Mouse (Mus musculus) left cerebral cortex, adult 11 months (tissue): ENCODE data around the gene Eif4e3.

Source experiments
- DNase-seq: peaks from one replicate; pipeline ENCODE4 v3.0.0; 2022; ENCODE audit warnings: low spot score

Eif4e3 gene

DNA sequence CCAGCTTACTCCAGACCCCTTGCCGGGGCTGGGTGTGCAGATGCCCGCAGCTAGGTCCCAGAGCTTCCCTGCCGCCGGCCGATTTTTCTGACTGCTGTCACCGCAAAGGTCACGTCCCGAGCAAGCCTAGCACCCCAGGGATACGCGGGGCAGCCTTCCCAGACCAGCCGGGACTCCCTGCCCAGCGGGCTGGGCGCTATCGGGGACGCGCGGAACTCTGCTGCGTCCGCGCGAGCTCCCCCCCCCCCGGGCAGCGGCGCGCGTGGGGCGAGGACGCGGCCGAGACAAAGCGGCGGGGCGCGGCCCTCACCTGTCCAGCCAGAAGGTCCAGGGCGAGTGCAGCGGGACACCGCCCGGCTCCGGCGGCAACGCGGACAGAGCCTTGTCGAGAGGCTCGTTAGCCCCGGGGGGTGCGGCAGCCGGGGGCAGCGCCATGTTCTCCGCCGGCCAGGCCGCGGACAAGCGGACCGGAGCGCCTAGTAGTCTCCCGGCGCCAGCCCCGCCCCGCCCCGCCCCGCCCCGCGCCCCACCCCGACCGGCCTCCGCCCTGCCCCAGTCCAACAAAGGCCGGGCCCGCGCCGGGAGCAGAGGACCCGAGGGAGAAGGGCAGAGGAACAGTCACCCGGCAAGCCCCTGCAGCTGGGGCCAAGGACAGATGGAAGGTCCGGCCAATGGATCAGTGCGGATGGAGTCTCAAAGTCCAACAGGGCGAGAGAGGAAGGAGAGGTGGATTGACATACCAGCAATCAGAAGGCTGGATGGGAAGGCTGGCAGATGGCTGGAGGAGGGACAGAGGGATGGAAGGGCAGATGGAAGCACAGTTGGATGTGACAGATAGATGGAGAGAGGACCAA, at the start of gene Eif4e3, which contains the start of gene Gm20696:
Gene Eif4e3, minus strand, starts transcription at position 454 of the 854 bp plus-strand sequence.
Gene Gm20696, minus strand, starts transcription at position 480 of the 854 bp plus-strand sequence.
- DNase-seq, result no peak

DNA sequence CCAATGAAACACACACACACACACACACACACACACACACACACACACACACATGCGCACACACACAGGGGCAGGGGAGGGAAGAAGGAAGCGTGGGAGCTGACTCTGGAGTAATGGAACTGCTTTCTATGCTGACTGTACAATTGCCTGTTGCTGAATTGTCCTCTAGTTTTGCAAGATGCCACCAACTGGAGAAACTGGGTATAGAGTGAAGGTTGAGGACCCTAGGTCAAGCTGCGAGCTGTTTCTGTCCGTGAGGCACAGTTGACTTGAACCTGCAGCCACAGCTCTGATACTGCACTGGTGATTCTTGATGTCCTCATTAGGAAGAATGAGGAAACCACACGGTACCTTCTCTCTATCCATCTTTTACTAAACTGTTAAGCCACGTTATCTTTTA, 49.3 kb upstream of the Eif4e3 start:
- DNase-seq, result no peak

DNA sequence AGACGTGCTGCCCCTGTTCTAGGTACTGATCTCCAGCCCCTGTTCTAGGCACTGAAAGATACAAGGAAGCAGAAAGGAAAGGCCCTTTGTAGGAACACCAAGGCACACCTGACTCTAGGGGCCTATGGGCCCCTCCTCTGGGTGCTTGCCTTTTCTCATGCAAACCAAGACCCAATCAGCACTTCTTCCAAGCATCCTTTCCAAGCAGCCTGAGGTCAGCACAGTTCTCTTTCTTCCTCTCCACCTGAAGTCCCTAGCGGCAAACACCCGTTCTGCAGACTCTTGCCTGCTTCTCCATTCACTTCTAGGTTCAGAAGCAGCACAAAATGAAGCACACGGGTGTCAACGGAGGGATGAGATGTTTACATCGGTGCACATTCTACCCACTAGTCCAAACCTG, 48.6 kb upstream of the Eif4e3 start:
- no peak for DNase-seq

DNA sequence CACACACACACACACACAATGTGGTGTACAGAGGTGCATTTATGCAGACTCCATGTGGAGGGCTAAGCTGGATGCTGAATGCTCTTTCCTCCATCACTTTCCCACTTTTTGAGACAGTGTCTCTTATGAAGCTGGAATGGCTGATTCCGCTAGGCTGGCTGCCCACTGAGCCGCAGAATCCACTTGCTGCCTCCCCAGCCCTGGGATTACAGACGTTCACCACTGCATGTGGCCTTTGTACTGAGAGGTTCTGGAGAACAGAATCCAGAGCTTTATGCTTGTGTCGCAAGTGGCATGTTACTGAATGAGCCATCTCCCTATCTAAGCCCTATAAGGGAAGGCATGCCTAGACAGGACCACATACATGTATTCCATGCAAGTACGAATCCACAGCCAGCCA, 46.7 kb upstream of the Eif4e3 start:
- DNase-seq, result no peak

DNA sequence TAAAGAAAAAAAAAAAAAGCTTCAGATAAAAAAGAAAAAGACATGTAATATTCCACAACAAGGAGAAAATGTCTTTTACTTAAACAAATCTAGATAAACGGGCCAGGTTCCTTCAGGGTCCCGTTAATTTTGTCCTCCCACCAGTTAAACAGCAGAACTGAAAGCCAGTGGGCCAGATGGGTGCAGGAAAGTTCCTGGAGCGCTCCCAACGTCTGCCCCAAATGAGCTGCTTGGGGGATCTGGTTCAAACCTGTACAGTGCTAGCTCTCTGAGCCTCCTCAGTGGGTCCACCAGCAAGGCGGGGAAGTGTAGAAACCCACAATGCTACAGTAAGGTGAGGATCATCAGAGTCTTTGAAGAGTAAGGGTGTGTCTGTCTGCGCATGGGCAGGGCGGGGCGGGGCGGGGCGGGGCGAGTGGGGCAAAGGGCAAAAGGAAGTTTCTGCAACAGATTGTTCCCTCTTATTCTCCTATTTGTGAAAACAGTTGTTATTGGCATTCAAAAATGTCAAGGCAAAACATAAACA, 45.1 kb upstream of the Eif4e3 start:
- DNase-seq, result no peak

DNA sequence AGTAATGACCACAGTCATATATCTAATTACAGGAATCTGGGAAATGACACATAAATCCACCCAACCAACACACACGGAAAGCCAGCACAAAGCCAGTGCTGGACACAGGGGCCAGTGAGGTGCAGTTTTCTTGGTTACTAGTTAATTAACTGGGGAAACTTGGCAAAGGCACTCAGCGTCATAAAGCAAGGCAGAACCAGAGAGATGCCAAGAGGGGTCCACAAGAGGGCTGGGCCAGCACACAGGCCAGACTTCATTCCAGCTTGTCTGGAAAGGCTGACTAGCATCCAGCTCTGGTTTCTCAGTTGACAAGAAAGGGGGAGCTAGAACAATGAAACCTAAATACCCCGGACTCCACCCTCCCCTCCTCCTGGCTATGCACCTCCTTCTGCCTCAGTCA, 33.9 kb upstream of the Eif4e3 start:
- DNase-seq, result no peak

DNA sequence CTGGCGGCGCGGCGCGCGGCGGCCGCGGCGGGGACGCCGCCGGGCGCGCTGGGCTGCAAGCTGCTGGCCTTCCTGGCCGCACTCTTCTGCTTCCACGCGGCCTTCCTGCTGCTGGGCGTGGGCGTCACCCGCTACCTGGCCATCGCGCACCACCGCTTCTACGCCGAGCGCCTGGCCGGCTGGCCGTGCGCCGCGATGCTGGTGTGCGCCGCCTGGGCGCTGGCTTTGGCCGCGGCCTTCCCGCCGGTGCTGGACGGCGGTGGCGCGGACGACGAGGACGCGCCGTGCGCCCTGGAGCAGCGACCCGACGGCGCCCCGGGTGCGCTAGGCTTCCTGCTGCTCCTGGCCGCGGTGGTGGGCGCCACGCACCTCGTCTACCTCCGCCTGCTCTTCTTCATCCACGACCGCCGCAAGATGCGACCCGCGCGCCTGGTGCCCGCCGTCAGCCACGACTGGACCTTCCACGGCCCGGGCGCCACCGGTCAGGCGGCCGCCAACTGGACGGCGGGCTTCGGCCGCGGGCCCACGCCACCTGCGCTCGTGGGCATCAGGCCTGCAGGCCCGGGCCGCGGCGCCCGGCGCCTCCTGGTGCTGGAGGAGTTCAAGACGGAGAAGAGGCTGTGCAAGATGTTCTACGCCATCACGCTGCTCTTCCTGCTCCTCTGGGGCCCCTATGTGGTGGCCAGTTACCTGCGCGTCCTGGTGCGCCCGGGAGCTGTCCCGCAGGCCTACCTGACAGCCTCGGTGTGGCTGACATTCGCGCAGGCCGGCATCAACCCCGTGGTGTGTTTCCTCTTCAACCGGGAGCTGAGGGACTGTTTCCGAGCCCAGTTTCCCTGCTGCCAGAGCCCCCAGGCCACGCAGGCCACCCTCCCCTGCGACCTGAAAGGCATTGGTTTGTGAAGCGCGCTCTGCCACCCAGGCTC, 26.6 kb upstream of the Eif4e3 start:
- no peak for DNase-seq

DNA sequence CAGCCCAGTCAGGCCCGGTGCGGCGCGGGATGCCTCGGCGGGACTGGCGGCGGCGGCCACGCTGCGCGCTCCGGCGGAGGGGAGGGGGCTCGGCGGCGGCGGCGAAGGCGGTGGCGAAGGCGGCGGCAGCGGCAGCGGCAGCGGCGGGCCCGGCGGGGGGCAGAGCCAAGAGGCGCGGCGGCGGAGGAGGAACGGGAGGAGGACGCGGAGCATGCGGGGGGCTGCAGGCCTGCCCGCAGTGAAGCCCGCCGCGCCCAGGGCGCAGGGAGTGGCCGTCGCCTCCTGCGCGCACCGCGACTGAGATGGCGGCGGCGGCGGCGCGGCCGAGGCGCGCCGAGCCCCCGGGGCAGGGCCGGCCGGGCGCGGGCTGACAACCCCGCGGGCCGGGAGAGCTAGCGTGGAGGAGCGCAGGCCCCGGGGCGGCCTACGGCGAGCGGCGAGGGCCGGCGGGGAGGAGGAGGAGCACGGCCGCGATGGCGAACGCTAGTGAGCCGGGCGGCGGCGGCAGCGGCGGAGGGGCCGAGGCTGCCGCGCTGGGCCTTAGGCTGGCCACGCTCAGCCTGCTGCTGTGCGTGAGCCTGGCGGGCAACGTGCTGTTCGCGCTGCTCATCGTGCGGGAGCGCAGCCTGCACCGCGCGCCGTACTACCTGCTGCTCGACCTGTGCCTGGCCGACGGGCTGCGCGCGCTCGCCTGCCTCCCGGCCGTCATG, 25.8 kb upstream of the Eif4e3 start, which contains the start of gene Gpr27:
Gene Gpr27, plus strand, starts transcription at position 474 of the 710 bp plus-strand sequence.
- no peak for DNase-seq

DNA sequence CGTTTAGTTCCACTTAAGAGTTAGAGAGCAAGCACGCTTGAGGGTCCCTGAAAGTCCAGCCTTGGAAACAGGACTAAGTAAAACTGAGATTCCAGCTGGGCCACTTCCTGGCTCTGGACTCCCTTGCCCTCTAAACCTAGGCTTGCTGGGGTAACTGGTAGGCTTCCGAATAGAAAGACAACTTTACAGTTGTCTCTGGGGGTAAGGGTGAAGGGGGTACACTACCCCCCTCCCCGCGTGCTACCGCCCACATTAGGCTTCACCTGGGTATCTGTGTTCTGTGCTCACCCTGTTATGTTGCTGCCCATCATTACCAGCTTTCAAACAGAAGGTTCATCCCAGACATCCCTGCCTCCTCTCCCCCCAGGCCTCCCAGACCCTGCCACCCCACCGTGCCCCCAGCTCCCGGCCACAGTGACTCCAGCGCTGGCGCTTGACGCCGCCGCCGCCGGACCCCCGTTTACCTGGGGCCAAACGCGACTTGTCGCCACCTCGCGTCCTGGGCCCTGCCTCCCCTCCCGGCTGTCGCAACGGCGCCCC, 25.2 kb upstream of the Eif4e3 start:
- no peak for DNase-seq

DNA sequence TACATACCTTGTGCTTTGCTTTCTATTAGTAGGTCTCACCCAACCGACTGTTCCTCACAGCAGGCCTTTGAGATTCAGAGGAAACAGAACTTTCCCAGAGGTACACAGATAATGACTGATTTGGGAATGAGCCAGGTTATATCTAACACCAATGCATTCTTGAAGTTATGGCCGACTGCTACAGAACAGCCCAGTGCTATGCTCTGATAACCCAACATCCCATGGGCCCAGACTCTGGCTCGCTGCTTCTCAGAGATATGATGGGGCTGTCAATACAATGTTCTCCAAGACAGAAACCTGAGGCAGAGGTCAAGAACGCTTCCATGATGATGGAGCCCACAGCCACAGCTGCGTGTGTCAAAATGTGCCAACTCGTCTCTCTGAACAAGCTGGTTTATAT, 21.9 kb upstream of the Eif4e3 start:
- no peak for DNase-seq

DNA sequence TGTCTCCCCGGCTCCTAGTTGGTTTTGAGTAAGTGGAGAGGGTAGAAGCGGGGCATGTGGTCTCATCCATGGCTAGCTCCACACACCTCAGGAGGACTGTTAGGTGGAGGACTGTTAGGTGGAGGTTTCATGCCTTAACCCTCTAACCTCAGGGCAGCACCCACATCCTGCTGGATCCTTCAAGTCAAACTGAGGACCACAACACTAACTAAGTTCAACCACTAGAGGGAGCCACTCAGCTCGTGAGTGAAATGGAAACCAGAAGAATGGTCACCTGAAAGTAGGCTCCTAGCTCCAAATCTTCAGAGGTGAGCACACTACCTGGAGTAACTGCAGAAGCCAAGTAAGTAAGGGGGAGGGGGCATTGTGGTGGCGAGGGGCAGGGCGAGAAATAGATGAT, 18.3 kb upstream of the Eif4e3 start:
- no peak for DNase-seq

DNA sequence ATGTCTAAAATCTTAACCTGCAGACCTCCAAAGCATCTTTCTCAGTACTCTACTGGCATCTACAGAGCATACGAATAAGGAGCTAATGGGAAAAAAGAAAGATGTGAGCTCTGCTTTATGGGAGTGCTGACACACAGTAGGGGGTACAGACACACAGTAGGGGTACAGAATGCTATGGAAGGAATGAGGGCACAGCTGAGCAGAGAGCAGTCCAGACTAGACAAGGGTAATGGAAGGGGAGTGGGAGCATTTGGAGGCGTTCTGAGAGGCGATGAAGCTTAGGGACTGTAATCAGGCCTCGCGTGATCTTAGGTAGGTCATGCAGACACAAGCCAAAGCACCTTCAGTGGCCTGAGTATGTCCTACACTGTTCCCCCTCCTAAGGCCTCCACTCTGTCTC, 17.4 kb upstream of the Eif4e3 start:
- DNase-seq, result no peak

DNA sequence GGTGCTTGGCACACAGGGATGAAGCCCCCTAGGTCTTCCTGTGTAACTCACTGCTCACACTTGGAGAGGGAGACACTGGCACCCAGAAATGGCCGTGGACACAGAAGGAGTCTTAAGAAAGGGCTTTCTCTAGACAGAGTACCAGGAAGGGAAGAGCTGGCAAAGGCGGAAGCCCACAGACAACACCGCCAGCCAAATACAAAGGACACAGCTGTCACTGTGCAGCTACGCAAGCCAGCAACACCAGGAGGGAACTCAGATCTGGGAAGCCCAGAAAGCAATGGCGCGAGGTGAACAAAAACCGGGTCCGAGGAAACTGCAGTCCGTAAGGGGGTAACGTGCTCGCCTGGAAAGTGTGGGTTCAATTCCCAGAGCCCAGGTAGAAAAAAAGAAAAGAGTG, 11.5 kb upstream of the Eif4e3 start:
- no peak for DNase-seq

DNA sequence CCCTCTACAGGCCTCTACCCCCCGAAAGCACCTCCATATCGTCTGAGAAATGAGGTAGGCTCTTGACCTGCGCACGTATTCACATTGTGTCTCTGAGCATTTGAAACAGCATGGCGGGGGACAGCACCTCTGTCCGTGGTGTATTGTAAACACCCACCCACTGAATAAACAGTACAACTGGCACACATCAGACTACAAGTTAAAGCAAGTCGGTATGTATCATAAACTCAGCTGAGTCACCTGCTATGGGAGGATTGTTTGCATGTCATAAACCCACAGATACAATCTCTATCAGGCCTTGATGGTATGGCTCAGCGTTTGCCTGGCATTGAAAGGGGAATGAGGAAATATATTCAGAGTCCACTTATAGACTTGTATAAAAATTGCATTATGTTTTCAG, 10.8 kb upstream of the Eif4e3 start:
- DNase-seq, result no peak

DNA sequence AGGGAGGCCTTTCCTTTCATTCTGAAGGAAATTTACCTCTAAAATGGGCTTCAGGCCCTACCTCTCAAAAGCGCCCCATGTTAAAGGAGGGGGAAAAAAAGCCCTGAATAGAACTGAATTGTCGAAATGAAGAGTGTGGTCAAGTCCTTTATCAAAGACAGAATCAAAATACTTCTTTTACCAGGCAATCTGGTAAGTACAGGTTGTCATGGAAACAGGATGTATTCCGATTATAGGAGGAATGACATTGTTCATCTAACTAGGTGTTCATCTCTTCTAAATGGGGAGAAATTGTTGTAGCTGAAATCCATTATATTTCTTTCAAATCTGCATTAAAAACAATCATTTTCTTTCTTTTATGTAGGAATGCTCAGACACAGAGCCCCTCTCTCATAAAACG, 7.9 kb upstream of the Eif4e3 start:
- DNase-seq, result no peak

DNA sequence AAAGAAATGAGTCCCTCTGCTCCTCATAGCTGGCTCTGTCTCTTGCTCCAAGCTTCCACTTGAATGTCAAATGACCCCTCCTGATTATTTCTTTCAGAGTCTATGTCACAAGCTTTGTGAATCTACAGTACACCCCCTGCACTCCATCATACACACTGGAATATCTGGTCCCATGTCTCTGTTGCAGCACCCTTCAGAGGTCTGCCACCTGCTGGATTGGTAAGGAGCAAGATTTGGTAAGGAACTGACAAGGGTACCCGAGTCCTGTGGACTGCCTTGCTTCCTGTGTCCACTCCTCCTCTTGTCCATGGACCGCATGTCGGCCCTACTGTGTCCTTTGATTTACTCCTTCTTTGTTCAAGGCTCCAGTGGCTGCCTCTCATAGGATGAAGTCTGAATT, 5.2 kb upstream of the Eif4e3 start:
- no peak for DNase-seq

DNA sequence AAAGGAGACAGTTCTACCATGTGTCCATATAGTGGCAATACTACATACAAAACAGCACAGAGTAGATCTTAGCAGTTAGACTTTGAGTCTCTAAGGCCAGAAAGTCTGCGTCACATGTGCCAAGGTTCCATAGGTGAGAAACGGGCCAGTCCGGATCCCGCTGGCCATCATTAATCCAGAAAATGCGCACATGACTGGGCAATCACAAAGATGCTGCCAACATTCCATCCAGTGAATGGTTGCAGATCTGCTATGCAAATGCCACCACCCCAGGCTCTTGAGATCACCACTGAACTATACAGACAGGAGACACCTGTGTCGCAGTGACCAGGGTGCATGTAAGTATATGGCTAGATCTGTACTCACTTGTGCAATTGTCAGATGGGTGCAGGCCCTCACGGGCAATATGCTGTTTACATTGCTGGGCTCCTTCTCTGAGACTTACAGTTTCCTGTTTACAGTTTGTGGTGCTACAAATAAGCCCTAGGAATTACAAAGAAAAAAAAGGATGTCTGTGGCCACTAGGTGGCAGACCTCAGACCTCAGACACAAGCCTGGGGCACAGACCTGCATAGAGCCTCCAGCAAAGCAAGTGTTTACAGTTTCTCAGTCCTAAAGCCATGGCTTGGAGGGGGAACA, 4.0 kb upstream of the Eif4e3 start:
- peak; percentile 68 for DNase-seq

DNA sequence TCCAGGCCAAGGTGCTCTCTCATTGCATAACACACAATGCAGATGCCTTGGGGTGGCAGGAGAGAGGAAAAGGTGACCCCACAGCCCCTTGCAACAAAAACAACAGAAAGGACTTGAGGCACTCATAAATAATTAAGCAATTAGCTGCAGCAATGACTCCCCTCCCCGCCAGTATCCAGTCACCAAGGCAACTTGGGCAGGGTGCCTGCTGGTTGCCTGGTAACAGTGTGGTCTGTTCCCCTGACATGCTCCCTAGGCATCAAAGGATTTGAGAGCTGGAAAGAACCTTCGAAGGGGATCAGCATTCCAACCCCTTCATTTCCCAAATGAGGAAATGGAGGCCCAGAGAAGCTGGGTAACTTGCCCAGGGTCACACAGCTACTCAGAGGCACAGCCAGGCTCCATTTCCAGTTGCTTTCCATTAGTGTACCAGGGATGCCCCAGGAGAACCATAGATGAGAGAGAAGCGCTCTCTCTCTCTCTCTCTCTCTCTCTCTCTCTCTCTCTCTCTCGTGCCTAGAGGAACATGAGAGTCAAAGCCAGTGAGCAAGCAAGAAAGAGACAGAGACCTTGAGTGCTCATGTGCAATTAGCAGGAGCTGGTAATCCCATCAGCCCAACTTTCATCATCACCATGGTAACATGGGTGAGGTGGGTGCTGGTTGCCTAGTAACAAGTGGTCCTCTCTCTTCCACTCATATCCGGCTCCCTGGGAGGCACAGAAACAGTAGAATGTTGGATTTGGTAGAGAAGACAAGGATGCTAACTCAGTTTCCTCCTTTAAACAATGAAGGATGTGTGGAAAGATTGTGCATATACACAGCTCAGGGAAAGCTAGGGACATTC, 3.1 kb upstream of the Eif4e3 start:
- DNase-seq, result peak; percentile 60

DNA sequence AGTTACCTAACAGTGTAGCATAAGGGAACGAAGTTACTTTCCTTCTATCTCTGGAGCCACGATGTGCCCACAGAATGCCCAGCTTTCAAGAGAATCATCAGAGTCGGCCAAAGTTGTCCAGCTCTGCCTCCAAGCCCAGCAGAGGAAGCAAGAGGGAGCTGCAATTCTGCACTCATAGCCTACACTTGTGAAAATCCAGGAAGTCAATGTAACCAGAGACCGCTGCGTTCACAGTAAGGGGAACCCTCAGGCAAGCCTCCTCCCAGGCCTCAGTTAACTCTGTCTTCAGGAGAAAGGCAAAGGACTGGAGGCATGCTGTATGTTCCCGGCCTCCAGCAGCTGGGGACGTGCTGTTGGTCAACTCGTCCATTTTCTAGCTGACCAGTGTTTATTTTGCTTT, 719 bp upstream of the Eif4e3 start:
- no peak for DNase-seq
